Mouse (Mus musculus): ENCODE measurements around the gene Ctsl. TPM values are rescaled to one million over a fixed set of nuclear protein-coding genes. Genes with fewer than 3 reads are reported as not detected.
A peak's percentile ranks its signal among the peaks of the same experiment; 100 is the strongest.

Gene Ctsl
- polyA plus RNA-seq, 1 experiment from 2014 or later, result 112 TPM

GRCm38 (mm10) chr13:64400801-64401361, 30.2 kb upstream of the Ctsl start:
- Histone ChIP-seq H3K9ac (replicated peaks) (no peak overlapping the region), H3K27ac (replicated peaks) (no peak overlapping the region), H3K4me3 (no peak overlapping the region), H3K4me1 (no peaks in the 10 kb centered on the region), H3K9me3 (no peaks in the 10 kb centered on the region), H3K36me3 (no peaks in the 10 kb centered on the region), H3K4me2 (replicated peaks) (no peak overlapping the region), H3K27me3 (no peaks in the 10 kb centered on the region)
- ATAC-seq (replicated peaks), result peak; percentile 67
- WGBS, result 40% methylated on average over 7 of the region's 7 CpGs

- Histone ChIP-seq H3K27ac (replicated peaks) (no peak overlapping the region), H3K9me3 (no peaks in the 10 kb centered on the region), H3K4me1 (no peaks in the 10 kb centered on the region), H3K4me3 (no peak overlapping the region), H3K9ac (replicated peaks) (no peak overlapping the region), H3K36me3 (no peaks in the 10 kb centered on the region), H3K27me3 (no peaks in the 10 kb centered on the region), H3K4me2 (replicated peaks) (no peak overlapping the region)
- no peak for ATAC-seq (replicated peaks)
- WGBS, result 77% methylated on average over 3 of the region's 3 CpGs
Measured at GRCm38 (mm10) chr13:64399906-64400305, 29.2 kb upstream of the Ctsl start.

DNA sequence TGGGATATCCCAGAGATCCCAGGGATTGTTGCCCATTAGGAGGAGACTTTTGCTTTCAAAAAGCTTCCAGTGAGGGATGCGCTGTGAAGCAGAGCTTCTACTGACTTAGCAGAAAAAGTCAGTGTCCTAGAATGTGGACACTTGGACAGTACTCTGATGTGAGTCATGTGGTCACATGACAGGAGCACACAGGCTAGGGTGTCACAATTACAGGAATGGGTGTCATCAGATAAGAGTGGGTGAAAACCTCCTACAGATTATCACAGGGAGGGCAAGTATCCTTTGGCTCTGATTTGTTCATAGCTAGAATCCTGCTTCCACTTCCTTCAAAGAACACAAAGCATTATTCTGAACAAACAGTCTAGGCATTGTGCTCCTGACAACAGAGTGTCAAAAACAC, 27.4 kb upstream of the Ctsl start:
- Histone ChIP-seq H3K9me3 (no peaks in the 10 kb centered on the region), H3K9ac (replicated peaks) (no peak overlapping the region), H3K36me3 (no peaks in the 10 kb centered on the region), H3K27me3 (no peaks in the 10 kb centered on the region), H3K4me1 (no peaks in the 10 kb centered on the region), H3K27ac (replicated peaks) (no peak overlapping the region), H3K4me3 (no peak overlapping the region), H3K4me2 (replicated peaks) (no peak overlapping the region)
- ATAC-seq (replicated peaks), result no peak
- WGBS, result 93% methylated on average over 1 of the region's 1 CpGs

DNA sequence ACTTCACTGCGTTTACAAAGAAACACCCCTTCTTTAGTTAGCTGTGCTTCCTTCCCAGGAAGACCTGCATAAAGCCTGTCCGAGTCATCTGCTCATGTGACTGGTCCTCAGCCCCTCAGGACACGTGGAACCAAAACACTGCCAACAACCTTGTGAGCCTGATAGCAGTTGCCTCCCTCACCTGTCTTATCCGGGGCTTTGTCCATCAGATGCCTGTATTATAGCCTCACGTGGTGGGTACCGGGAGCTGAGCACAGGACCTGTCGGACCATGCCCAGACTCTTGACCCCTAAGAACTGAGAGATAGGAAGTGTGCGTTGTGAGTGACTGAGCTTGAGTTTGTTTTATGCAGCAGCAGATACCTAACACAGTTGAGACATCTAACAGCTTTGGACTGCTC, 26.3 kb upstream of the Ctsl start:
- H3K4me3 ChIP-seq, result no peak overlapping the region
- ATAC-seq (replicated peaks), result no peak
- no peaks in the 10 kb centered on the region for H3K36me3 ChIP-seq
- H3K9me3 ChIP-seq, result no peaks in the 10 kb centered on the region
- H3K4me1 ChIP-seq, result no peaks in the 10 kb centered on the region
- H3K27ac ChIP-seq (replicated peaks), result no peak overlapping the region
- 79% methylated on average over 8 of the region's 8 CpGs for WGBS
- no peak overlapping the region for H3K4me2 ChIP-seq (replicated peaks)
- H3K27me3 ChIP-seq, result no peaks in the 10 kb centered on the region
- no peak overlapping the region for H3K9ac ChIP-seq (replicated peaks)

- H3K9me3 ChIP-seq, result no peaks in the 10 kb centered on the region
- no peak overlapping the region for H3K9ac ChIP-seq (replicated peaks)
- no peaks in the 10 kb centered on the region for H3K36me3 ChIP-seq
- no peak overlapping the region for H3K27ac ChIP-seq (replicated peaks)
- 83% methylated on average over 4 of the region's 4 CpGs for WGBS
- no peak for ATAC-seq (replicated peaks)
- no peaks in the 10 kb centered on the region for H3K27me3 ChIP-seq
- no peak overlapping the region for H3K4me3 ChIP-seq
- H3K4me1 ChIP-seq, result no peaks in the 10 kb centered on the region
- H3K4me2 ChIP-seq (replicated peaks), result no peak overlapping the region
Measured at GRCm38 (mm10) chr13:64388415-64388814, 17.7 kb upstream of the Ctsl start.

- WGBS, result 52% methylated on average over 2 of the region's 2 CpGs
- H3K27me3 ChIP-seq, result no peaks in the 10 kb centered on the region
Measured at GRCm38 (mm10) chr13:64386048-64386447, 15.4 kb upstream of the Ctsl start.

GRCm38 (mm10) chr13:64384937-64385336, 14.2 kb upstream of the Ctsl start:
- Histone ChIP-seq H3K27me3 (no peaks in the 10 kb centered on the region), H3K4me3 (no peak overlapping the region), H3K9me3 (no peaks in the 10 kb centered on the region), H3K27ac (replicated peaks) (no peak overlapping the region), H3K4me2 (replicated peaks) (no peak overlapping the region), H3K4me1 (no peaks in the 10 kb centered on the region), H3K36me3 (no peaks in the 10 kb centered on the region), H3K9ac (replicated peaks) (no peak overlapping the region)
- WGBS, result 96% methylated on average over 3 of the region's 3 CpGs
- ATAC-seq (replicated peaks), result no peak

More at GRCm38 (mm10) chr13:64386048-64386447, 15.4 kb upstream of the Ctsl start:
- no peaks in the 10 kb centered on the region for H3K4me1 ChIP-seq
- H3K36me3 ChIP-seq, result no peaks in the 10 kb centered on the region
- no peak overlapping the region for H3K4me2 ChIP-seq (replicated peaks)
- H3K9ac ChIP-seq (replicated peaks), result no peak overlapping the region
- no peaks in the 10 kb centered on the region for H3K9me3 ChIP-seq
- ATAC-seq (replicated peaks), result no peak
- no peak overlapping the region for H3K27ac ChIP-seq (replicated peaks)
- no peak overlapping the region for H3K4me3 ChIP-seq

DNA sequence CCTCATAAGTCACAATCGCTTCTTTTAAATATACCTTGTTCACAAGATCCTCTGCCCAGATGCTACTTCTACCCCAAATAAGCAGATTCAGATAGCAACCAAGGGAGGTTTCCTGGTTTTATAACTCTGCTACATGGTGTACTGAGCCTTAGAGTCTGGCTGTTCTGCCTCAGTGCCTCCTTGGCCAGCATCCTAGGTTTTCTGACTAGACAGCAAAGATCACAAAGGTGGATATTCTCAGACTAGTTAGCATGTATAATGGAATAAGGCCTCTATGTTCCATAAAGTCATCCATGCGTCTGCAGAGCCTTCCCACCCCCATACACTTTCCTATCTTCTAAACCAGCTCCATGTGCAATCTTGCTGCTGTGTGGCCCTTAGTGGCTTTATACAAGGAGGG, 9.6 kb upstream of the Ctsl start:
- no peaks in the 10 kb centered on the region for H3K27me3 ChIP-seq
- no peak for ATAC-seq (replicated peaks)
- no peak overlapping the region for H3K27ac ChIP-seq (replicated peaks)
- no peaks in the 10 kb centered on the region for H3K9me3 ChIP-seq
- no peak overlapping the region for H3K9ac ChIP-seq (replicated peaks)
- no peaks in the 10 kb centered on the region for H3K4me1 ChIP-seq
- no peaks in the 10 kb centered on the region for H3K36me3 ChIP-seq
- H3K4me2 ChIP-seq (replicated peaks), result no peak overlapping the region
- 90% methylated on average over 2 of the region's 2 CpGs for WGBS
- no peak overlapping the region for H3K4me3 ChIP-seq

GRCm38 (mm10) chr13:64378601-64379000, 7.9 kb upstream of the Ctsl start:
- no peaks in the 10 kb centered on the region for H3K4me1 ChIP-seq
- H3K27me3 ChIP-seq, result no peaks in the 10 kb centered on the region
- H3K36me3 ChIP-seq, result no peaks in the 10 kb centered on the region
- H3K4me2 ChIP-seq (replicated peaks), result no peak overlapping the region
- no peaks in the 10 kb centered on the region for H3K9me3 ChIP-seq
- 86% methylated on average over 4 of the region's 4 CpGs for WGBS
- no peak overlapping the region for H3K4me3 ChIP-seq
- no peak overlapping the region for H3K9ac ChIP-seq (replicated peaks)
- H3K27ac ChIP-seq (replicated peaks), result no peak overlapping the region
- no peak for ATAC-seq (replicated peaks)

DNA sequence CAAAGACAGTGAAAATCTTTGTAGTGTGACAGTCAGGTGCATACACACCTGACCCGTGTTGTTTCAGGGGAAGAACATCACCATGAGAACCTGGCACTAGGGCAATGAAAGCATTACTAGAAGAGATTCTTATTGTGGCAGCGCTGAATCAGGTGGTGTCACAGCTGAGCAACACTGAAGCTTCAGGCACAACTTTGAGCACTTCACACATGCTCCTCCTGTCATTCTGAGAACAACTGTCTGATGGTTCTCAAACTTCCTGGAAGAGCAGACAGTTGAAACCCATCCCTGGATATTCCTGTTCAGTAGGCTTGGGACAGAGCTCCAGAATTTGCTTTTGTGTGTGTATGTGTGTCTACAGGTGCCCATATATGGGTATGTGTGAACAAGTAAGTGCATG, 5.8 kb upstream of the Ctsl start:
- Histone ChIP-seq H3K4me2 (replicated peaks) (no peak overlapping the region), H3K27me3 (no peaks in the 10 kb centered on the region), H3K27ac (replicated peaks) (no peak overlapping the region), H3K4me1 (no peaks in the 10 kb centered on the region), H3K9ac (replicated peaks) (no peak overlapping the region), H3K4me3 (no peak overlapping the region), H3K36me3 (no peaks in the 10 kb centered on the region), H3K9me3 (no peaks in the 10 kb centered on the region)
- 95% methylated on average over 2 of the region's 2 CpGs for WGBS
- ATAC-seq (replicated peaks), result no peak

DNA sequence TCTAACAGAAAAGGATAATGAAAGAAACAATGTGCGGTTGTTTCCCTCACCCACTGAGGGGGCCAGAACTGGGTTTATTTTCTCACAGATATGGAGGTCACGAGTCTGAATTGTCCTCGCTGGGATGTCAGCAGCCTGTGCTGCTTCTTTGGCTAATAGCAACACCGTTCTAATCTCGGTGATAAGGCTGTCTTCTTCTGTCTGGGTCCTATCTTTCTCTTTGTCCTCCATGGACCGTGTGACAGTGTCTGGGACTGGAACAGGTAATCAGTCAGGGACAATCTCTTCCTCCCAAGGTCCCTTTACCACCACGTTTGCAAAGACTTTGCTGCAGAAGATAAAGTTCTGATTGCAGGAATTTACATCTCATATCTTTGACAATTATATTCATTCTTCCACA, 4.5 kb upstream of the Ctsl start:
- H3K27me3 ChIP-seq, result no peaks in the 10 kb centered on the region
- H3K9me3 ChIP-seq, result no peaks in the 10 kb centered on the region
- WGBS, result 70% methylated on average over 7 of the region's 7 CpGs
- H3K4me2 ChIP-seq (replicated peaks), result no peak overlapping the region
- no peak for ATAC-seq (replicated peaks)
- no peak overlapping the region for H3K4me3 ChIP-seq
- H3K4me1 ChIP-seq, result peaks cover 4% of the 10 kb centered on the region; the same call in 1 of the 2 replicates
- H3K9ac ChIP-seq (replicated peaks), result no peak overlapping the region
- H3K27ac ChIP-seq (replicated peaks), result no peak overlapping the region
- H3K36me3 ChIP-seq, result no peaks in the 10 kb centered on the region

- ATAC-seq (replicated peaks), result no peak
- WGBS, result 18% methylated on average over 1 of the region's 1 CpGs
- Histone ChIP-seq H3K9me3 (no peaks in the 10 kb centered on the region), H3K36me3 (no peaks in the 10 kb centered on the region), H3K4me3 (no peak overlapping the region), H3K27me3 (no peaks in the 10 kb centered on the region), H3K4me2 (replicated peaks) (no peak overlapping the region), H3K9ac (replicated peaks) (no peak overlapping the region), H3K4me1 (peaks cover 14% of the 10 kb centered on the region), H3K27ac (replicated peaks) (no peak overlapping the region)
Measured at GRCm38 (mm10) chr13:64373695-64374094, 3.0 kb upstream of the Ctsl start.

DNA sequence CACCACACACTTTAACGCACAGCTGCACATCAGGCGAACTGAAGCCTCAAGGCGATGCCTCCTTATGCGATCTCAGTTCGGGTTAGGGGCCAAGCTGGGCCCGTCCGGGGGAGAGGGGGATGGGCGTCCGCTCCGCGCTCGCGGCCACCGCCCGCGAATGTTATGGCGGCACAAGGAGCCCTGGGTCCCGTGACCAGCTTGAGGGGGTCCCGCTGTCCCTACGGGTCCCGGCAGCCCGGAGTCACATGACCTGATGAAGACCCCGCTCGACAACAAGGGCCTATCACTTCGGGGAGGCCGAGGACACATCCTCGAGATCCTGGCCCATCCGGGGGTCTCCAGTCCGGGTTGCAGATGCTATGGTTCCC, 901 bp downstream of the Ctsl start:
- Histone ChIP-seq H3K27ac (replicated peaks) (no peak overlapping the region), H3K27me3 (no peaks in the 10 kb centered on the region), H3K36me3 (peaks cover 25% of the 10 kb centered on the region), H3K9ac (replicated peaks) (peak overlapping the region; percentile 66), H3K9me3 (no peaks in the 10 kb centered on the region), H3K4me2 (replicated peaks) (peak overlapping the region; percentile 80), H3K4me1 (peaks cover 17% of the 10 kb centered on the region), H3K4me3 (peak overlapping the region; percentile 59)
- under 1% methylated on average over 29 of the region's 29 CpGs for WGBS
- ATAC-seq (replicated peaks), result peak; percentile 82
